Mouse (Mus musculus) T-helper 2 cell (primary cell): ENCODE measurements around the gene Trip10.

Source experiments
- in situ Hi-C: fragments of 300-600 bp; cut with MboI, MseI; formaldehyde crosslinking; loops from one replicate; pipeline ENCODE4 v1.15.1; 2025; ENCODE audit warnings: high pct_unique_total_duplicates

The Trip10 gene

DNA sequence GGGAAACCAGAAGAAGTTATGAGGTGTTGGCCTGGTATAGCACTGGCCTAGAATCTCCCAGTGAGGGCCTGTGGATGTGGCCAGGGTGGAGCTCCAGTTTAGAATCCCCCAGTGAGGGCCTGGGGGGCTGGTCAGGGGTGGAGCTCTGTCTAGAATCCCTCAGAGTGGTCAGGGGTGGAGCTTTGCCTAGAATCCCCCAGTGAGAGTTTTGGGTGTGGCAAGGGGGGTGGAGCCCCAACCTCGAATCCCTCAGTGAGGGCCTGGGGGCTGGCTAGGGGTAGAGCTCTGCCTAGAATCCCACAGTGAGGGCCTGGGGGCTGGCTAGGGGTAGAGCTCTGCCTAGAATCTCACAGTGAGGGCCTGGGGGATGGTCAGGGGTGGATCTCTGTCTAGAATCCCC, 12.5 kb downstream of the Trip10 start:
- in situ Hi-C loops = loop anchor here (25.0 kb wide), 1 partner anchor 949 kb away; the partner anchor contains the start of genes Arrdc5 and Uhrf1

DNA sequence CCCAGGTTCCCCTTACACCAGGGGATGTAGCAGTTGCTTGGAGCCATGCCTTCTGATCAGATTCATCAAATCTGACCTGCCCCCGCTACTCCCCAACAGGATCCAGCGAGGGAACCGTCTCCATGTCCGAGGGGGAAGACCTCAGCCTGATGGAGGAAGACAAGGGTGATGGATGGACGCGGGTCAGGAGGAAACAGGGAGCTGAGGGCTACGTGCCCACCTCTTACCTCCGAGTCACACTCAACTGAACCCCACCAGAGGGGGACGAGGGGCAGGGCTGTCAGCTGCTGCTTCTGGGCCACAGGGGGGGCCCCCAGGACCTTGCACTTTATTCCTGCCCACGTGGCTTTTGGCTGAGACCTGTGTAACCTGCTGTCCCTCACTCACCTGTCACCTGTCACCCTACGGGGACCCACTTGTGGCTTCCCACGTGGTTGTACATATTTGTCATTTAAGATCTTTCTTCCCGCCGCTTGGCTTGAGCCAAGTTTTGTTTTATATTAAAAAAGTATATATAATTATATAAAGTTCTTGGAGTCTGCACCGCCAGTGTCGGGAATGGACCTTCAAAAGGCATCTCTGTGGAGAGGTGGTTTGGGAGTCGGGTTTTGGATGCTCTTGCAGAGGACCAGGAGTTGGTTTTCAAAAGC, 13.8 kb downstream of the Trip10 start:
- in situ Hi-C loops = loop anchor here (25.0 kb wide), 1 partner anchor 951 kb away; the partner anchor contains the start of genes Arrdc5 and Uhrf1

DNA sequence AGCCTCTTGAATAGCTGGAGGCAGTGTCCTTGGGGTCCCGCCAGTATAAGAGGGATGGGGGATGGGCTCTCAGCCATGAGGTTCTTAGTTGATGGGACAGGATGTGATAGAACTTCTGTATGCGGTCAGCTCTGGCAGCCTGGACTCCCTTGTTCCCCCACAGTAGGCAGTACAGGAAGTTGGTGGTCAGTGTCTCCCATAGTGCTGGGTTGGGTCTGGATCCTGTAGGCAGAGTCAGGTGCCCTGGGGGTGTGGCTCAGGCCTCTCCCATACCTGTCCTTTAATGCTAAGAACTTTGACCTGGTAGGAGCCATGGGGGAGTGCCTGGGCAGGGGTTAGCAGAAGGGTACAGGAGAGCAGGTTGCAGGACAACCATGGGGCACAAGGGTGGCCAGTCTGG, 14.9 kb downstream of the Trip10 start:
- in situ Hi-C loops = loop anchor here (25.0 kb wide), 1 partner anchor 952 kb away; the partner anchor contains the start of genes Arrdc5 and Uhrf1

GRCm38 (mm10) chr17:57264972-57265945, 16.0 kb downstream of the Trip10 start:
- in situ Hi-C loops = loop anchor here (25.0 kb wide), 1 partner anchor 953 kb away; the partner anchor contains the start of genes Arrdc5 and Uhrf1

DNA sequence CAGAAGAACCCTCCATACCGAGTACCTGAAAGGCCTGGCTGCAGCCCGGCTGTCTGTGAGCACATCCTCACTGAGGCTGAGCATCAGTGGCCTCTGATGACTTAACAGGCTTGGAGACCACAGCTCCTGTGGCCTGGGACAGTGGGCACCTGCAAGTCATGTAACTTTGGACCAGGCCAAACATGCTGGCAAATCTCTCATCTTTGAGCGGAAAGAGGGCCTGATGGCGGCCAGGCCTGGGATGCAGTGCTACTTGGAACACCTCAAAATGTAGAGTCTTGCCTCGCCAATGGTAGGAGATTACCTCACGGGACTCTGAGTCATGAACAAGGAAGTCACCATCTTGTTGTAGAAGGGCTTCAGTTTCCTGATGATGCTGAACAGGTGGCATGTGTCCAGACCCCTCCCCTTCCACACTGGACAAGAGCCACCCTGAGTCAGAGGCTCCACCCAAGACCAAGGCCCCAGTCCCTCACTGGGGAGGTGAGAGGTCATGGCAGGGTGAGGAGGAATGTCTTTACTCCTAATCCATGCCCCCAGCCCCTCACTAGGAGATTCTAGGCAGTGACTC, 18.4 kb downstream of the Trip10 start:
- in situ Hi-C loops = loop anchor here (25.0 kb wide), 1 partner anchor 955 kb away; the partner anchor contains the start of genes Arrdc5 and Uhrf1

DNA sequence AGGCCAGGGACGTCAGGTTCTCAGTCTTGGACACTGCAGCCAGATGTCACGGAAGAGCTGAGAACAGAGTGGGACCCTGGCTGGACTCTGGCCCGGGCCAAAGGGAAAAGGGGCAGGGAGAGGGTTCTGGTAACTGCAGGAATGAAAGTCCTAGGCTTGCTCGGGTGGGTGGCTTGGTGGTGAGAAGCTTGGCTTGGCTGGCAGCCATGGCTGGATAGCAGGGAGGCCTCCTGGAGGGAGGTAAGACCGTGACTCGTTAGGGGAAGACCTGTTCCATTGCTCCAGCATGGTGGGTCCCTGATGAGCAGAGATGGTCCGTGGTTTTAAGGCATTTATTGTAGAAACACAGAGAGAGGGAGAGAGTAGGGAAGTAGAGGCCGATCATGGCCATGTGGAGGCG, 22.0 kb downstream of the Trip10 start:
- in situ Hi-C loops = loop anchor here (25.0 kb wide), 1 partner anchor 959 kb away; the partner anchor contains the start of genes Arrdc5 and Uhrf1

DNA sequence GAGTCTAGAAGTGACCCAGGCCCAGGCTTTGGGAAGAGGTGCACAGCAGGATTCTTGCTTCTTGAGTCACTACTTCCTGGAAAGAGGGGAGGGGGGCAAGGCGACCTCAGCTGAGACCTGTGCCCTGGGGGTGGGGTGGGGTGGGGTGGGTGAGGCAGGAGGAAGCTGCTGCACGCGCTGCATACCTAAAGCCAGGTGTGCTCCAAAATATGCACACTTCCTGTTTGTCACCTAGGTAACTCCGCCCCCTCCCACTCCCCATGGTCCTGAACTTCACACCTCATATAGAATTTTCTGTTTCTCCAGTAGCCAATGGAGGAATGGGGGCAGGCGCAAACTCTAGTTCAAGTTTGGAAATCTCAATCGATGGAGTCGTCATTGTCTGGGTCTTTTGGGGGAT, 24.6 kb downstream of the Trip10 start:
- in situ Hi-C loops = loop anchor here (25.0 kb wide), 1 partner anchor 962 kb away; the partner anchor contains the start of genes Arrdc5 and Uhrf1

DNA sequence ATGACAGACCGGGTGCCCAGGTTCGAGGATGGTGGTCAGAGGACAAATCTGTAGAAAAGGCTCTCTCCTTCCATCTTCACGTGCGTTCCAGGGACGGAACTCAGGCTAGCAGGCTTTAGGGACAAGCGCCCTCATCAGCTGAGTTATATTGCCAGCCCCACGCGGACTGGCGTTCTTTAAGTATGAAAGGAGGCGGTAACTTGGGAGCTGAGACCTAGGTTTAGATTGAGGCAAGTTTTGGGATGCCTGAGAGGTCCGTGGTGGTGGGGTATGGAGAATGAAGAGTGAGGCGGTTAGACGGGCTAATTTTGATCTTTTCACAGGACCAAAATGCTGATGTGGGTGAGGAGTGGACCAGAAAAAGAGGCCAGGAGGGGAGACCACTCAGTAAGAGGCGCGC, 25.4 kb downstream of the Trip10 start:
- in situ Hi-C loops = loop anchor here (25.0 kb wide), 2 partner anchors 962 to 1262 kb away; partner anchors contain the start of genes Arrdc5, Mpnd, Stap2 and Uhrf1

- in situ Hi-C loops = loop anchor here (25.0 kb wide), 1 partner anchor 1263 kb away; the partner anchor contains the start of genes Mpnd and Stap2
Observed at GRCm38 (mm10) chr17:57275111-57275996, 26.1 kb downstream of the Trip10 start.

DNA sequence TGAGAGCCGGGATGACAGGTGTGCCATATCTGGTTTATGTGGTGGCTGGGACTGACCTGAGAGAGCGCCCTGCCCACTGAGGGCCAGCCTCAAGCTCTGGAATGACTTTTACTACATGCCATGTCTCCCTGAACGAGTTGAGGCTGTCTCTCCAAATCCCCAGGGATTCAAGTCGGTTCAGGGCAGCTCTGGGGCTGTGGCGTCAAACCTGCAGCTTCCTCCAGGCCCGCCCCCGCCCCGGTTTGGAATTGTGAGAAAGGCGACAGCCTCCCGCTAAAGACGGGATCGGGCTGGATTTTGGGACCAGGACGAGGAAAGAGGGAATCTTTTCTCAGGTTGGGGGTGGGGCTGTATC, 26.7 kb downstream of the Trip10 start:
- in situ Hi-C loops = loop anchor here (25.0 kb wide), 1 partner anchor 1264 kb away; the partner anchor contains the start of genes Mpnd and Stap2

- in situ Hi-C loops = loop anchor here (25.0 kb wide), 1 partner anchor 1264 kb away; the partner anchor contains the start of genes Mpnd and Stap2
Observed at GRCm38 (mm10) chr17:57276634-57277121, 27.4 kb downstream of the Trip10 start.

DNA sequence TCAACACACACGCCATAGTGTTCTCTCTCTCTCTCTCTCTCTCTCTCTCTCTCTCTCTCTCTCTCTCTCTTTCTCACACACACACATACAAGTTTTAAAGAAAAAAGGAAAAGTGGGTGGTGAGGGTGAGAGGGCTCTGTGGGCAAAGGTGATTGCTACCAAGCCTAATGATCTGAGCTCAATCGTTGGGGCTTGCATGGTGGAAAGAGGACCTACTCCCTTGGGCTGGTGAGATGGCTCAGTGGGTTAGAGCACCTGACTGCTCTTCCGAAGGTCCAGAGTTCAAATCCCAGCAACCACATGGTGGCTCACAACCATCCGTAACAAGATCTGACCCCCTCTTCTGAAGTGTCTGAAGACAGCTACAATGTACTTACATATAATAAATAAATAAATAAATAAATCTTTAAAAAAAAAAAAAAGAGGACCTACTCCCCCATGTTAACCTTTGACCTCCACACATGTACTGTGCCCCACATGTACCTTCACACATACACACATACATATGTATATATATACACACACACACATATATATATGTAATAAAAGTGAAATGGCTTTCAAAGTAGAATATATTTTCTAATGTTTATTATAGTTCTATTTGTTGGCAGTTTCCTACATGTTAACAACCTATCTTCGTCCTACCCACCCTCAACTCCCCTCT, 28.5 kb downstream of the Trip10 start:
- in situ Hi-C loops = loop anchor here (25.0 kb wide), 1 partner anchor 1265 kb away; the partner anchor contains the start of genes Mpnd and Stap2

GRCm38 (mm10) chr17:57278537-57278936, 29.3 kb downstream of the Trip10 start:
- in situ Hi-C loops = loop anchor here (25.0 kb wide), 1 partner anchor 1266 kb away; the partner anchor contains the start of genes Mpnd and Stap2

DNA sequence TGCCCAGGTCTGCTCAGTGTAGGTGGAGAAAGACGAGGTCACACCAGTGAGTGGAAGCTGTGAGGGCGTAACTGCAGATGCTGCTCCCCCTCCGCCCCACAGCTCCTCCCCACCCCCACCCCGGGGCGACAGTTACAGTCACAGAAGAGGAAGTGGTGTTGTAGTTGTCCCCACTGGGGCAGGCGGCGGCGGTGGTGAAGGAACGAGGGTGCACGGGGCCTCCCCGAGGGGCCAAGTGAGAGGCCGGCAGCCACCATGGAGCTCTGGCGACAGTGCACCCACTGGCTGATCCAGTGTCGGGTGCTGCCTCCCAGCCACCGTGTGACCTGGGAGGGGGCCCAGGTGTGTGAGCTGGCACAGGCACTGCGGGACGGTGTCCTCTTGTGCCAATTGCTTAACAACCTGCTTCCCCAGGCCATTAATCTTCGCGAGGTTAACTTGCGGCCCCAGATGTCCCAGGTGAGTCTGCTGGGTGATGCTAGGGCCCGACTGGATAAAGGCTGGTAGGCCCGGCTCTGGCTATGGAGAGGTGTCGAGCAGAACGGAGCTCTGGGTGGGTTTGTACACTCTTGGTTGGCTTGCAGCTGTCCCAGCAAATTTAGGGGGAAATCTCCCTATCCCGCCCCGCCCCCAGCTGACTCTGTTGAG, 29.8 kb downstream of the Trip10 start, which contains the start of gene Vav1:
Gene Vav1, plus strand, starts transcription at position 158 of the 648 bp plus-strand sequence.
- in situ Hi-C loops = loop anchor here (25.0 kb wide), 1 partner anchor 1267 kb away; the partner anchor contains the start of genes Mpnd and Stap2

DNA sequence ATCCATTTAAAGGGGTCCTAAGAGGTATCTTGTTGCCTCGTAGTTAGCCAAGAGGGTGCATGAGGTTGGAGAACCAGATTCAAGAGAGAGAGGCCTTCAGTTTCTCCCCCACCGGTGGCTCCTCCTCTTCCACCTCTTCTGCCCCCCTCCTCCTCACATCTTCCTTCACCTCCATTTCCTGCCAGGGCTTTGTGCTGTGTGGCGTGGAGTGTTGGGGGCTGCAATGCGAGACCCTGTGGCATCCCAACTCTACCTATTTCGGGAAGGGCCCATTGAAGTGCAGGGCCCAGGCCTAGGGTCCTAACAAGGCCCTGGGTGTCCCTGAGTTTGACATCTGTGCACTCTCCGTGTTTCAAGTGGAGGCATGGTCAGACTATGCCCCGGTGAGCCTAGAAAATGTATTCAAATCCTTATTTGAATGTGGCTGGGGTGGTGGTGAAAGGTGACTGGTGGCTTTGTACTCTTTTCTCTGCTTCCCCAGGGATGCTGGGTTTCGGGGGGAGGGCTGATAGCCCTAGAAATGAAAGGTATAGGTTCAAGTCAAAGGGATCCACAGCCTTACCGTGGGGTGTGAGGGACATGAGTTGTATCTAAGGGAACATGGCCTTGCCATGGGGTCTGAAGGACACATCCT, 30.5 kb downstream of the Trip10 start:
- in situ Hi-C loops = loop anchor here (5.0 to 25.0 kb wide), 2 partner anchors 32 to 1267 kb away; partner anchors contain the start of genes Gpr108, Mpnd, Stap2 and Trip10

DNA sequence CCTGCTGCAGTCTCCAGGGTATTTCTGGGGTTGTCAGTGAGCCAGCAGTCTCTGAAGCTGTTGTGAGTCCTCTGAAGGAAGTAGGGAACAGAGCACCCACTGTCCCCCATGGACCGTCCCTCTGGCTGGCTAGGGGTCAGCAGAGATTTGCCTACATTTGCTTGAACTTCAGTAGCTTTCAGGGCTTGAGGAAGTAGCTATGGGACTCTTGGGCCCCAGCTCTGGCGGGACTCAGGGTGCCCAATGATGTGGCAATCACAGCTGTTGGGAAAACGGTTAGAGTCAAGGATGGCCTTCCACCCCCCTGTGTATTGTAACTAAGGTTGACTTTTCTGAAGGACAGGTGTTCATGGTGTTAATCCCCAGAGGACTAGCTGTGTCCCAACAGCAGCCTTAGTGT, 31.2 kb downstream of the Trip10 start:
- in situ Hi-C loops = loop anchor here (5.0 to 25.0 kb wide), 2 partner anchors 33 to 1268 kb away; partner anchors contain the start of genes Gpr108, Mpnd, Stap2 and Trip10

- in situ Hi-C loops = loop anchor here (5.0 to 25.0 kb wide), 2 partner anchors 37 to 1272 kb away; partner anchors contain the start of genes Gpr108, Mpnd, Stap2 and Trip10
Observed at GRCm38 (mm10) chr17:57283906-57284305, 34.7 kb downstream of the Trip10 start.

- in situ Hi-C loops = loop anchor here (25.0 kb wide), 1 partner anchor 1273 kb away; the partner anchor contains the start of genes Mpnd and Stap2
Observed at GRCm38 (mm10) chr17:57285077-57285476, 35.8 kb downstream of the Trip10 start.
